Mouse (Mus musculus): ENCODE measurements around the gene Hus1.

Hus1 gene

GRCm38 (mm10) chr11:8978154-8978553 is 32.8 kb downstream of the Hus1 start:
- no peak for DNase-seq (ENCODE audit: low read depth, low spot score)

DNA sequence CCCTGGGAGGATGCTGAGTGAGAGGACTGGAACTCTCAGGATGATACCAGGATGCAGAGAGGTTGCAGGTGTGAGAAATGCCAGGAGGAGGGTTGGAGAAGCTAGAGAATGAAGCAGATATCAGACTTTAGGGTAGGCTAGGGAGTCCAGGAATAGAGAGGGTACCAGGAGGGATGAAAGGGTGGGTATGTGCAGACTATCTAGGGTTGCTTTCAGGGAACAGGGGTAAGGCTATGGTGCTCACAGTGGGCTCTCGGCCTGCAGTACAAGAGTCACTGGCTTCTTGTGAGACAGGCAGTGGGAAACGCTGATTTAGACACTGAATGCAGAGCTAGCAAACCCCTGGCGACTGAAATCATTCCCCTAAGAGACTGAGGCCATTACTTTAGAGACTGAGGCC is 37.8 kb downstream of the Hus1 start, which contains the start of gene Pkd1l1:
TSS of gene Pkd1l1 (minus strand) at position 101 of the 400 bp plus-strand sequence.
- no peak for DNase-seq (ENCODE audit: low read depth, low spot score)

GRCm38 (mm10) chr11:8972093-8972492 is 38.9 kb downstream of the Hus1 start:
- no peak for DNase-seq (ENCODE audit: low read depth, low spot score)

DNA sequence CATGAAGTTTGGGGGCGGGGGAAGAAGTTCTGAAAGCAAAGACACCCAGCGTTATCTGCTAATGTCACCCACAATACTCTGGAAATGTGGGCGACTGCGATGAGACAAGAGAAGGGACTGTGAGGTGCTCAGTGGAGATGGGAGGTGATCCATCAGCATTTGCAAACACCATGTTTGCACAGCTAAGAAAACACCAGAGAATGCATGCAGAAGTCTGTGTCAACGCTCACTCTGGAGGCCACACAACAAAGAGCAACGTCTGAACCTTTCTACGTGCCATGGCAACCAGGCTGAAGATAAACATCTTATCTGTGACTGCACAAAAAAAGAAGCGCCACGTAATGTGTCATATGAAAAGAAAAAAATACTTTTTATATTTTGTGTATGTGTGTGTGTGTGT is 40.5 kb downstream of the Hus1 start:
- DNase-seq (ENCODE audit: low read depth, low spot score) = no peak

- DNase-seq (ENCODE audit: low read depth, low spot score) = no peak
Measured at GRCm38 (mm10) chr11:8968094-8968493, 42.9 kb downstream of the Hus1 start.

DNA sequence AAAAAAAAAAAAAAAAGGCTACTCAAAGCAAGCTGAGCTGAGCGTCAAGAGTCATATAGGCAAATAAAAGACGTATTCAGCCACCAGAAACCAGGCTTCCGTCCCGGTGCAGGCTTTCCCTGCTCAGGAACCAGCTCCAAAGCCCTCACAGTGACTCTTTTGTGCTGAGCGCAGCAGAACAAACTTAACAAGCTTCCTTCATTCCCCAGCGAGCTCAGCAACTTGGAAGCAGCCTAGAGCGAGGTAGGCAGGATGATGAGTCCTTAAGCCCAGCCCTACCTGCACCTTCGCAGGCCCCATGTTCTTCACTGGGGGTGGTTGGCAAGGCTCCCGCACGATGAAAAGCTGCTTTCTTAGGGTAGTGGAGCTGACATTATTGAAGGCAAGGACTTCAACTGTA is 52.4 kb downstream of the Hus1 start:
- DNase-seq (ENCODE audit: low read depth, low spot score) = no peak

DNA sequence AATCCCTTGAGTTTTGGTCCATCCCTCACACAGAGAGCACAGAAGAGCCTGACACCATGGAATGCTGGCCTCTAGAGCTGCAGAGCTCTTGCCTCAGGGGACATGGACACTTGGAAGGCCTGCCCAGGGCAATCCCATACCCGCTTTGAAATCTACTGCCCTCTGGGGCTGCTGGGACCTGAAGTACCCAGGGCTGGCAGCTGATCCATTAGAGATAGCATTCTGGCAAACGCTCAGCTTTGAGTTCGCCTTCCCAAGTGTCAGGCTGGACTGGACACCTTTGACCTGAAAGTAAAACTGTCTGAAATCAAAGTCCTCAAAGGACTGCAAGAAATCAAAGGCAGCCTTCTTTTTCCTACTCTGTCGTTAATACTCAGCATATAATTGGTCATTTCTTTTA is 52.9 kb downstream of the Hus1 start:
- DNase-seq (ENCODE audit: low read depth, low spot score) = no peak

- DNase-seq (ENCODE audit: low read depth, low spot score) = peak; percentile 84
Measured at GRCm38 (mm10) chr11:8957023-8957422, 54.0 kb downstream of the Hus1 start.

DNA sequence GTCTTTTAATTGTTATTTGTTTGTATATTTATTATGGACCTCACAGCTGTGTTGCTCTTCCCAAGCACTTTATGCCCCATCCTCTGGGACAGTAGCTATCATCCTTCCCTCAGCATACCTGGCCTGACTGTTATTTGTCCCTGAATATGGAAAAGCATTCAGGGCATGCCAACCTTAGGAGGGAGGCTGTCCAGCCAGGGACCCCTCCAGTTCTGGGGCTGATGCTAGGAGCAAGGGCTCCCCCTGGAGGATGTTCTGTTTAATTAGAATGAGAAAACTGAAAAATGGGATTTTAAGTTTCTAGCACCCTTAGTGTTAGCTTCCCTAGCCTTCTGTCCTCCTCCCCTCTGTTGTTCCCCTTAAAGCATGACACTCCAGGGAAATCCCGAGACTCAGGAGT is 55.3 kb downstream of the Hus1 start:
- DNase-seq (ENCODE audit: low read depth, low spot score) = peak; percentile 65

GRCm38 (mm10) chr11:8949765-8950430 is 61.1 kb downstream of the Hus1 start:
- no peak for DNase-seq (ENCODE audit: low read depth, low spot score)

- DNase-seq (ENCODE audit: low read depth, low spot score) = no peak
Measured at GRCm38 (mm10) chr11:8948871-8949270, 62.1 kb downstream of the Hus1 start.

DNA sequence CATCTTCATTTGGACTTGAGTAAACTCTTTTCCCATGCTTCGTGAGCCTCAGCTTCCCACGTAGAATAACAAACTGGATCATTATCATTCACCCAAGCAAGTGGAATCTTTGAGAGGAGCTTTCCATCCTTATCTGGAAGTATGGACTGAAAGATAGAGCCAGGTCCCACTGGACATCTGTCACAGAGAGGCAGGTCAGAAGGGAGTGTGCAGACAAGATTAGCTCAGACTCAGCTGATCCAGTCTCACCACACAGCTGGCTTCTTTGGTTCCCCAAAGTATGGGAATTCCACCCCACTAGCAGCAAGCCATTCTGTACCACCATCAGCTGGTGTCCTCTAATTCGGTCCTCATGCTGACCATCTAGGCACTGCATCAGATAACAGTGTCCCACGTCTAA is 66.9 kb downstream of the Hus1 start:
- DNase-seq (ENCODE audit: low read depth, low spot score) = no peak
